ENCODE assay signal across 13 mouse cellular contexts in genomic region chr9:46329801-46330585, GRCm38 (mm10). TPM values are rescaled to one million over a fixed set of nuclear protein-coding genes. Genes with fewer than 3 reads are reported as not detected.
DNase-seq lines count a peak whose midpoint lies in the region; ATAC-seq lines count a peak whose summit lies in the region.
"Had no signal": no experiment of that assay in that cellular context is flagged by ENCODE, and none has a peak within 500 bp of the region (broad histone marks: within the 10 kb centered on the region; RNA-seq: fewer than 3 reads in every experiment).

No protein-coding gene starts in this region.

- 0 out of 2 replicates have a peak overlapping the region, but pooled peaks have one; percentile 16 for H3K27ac ChIP-seq in heart, embryonic 10.5 days
- H3K27ac ChIP-seq in lung, embryonic 15.5 days = no peak overlapping the region
- peak overlapping the region; percentile 92; the same call in 1 of the 2 replicates for H3K27ac ChIP-seq in forebrain, embryonic 12.5 days
- H3K27ac ChIP-seq in midbrain, embryonic 15.5 days = peak overlapping the region; percentile 79; the same call in 1 of the 2 replicates

- H3K4me2 ChIP-seq in lung, embryonic 15.5 days = peak overlapping the region; percentile 66
- no peak overlapping the region for H3K4me2 ChIP-seq in forebrain, embryonic 12.5 days
- no peak overlapping the region for H3K4me2 ChIP-seq in midbrain, embryonic 15.5 days

- peaks cover 28% of the 10 kb centered on the region for H3K4me1 ChIP-seq in heart, embryonic 10.5 days
- peaks cover 11% of the 10 kb centered on the region for H3K4me1 ChIP-seq in lung, embryonic 15.5 days
- peaks cover 35% of the 10 kb centered on the region for H3K4me1 ChIP-seq in forebrain, embryonic 12.5 days
- H3K4me1 ChIP-seq in midbrain, embryonic 15.5 days = peaks cover 13% of the 10 kb centered on the region

- H3K4me3 ChIP-seq in heart, embryonic 10.5 days = peak overlapping the region; percentile 53; the same call in 1 of the 2 replicates
- H3K4me3 ChIP-seq in lung, embryonic 15.5 days = no peak overlapping the region
- no peak overlapping the region for H3K4me3 ChIP-seq in forebrain, embryonic 12.5 days (replicated peaks)
- H3K4me3 ChIP-seq in midbrain, embryonic 15.5 days = no peak overlapping the region

- H3K27me3 ChIP-seq in heart, embryonic 10.5 days (ENCODE audit: insufficient read depth, poor library complexity, severe bottlenecking) = peaks cover 41% of the 10 kb centered on the region
- peaks cover 18% of the 10 kb centered on the region; the same call in 1 of the 2 replicates for H3K27me3 ChIP-seq in lung, embryonic 15.5 days
- peaks cover 31% of the 10 kb centered on the region for H3K27me3 ChIP-seq in forebrain, embryonic 12.5 days
- no peaks in the 10 kb centered on the region for H3K27me3 ChIP-seq in midbrain, embryonic 15.5 days (replicated peaks)

- ATAC-seq in lung, embryonic 15.5 days (ENCODE audit: borderline replicate concordance, extremely low read depth, low FRiP score, low TSS enrichment) = no peak
- no peak for ATAC-seq in forebrain, embryonic 12.5 days (ENCODE audit: low FRiP score)
- 0 out of 2 replicates have a peak, but pooled peaks have one; percentile 7 for ATAC-seq in midbrain, embryonic 15.5 days (replicated peaks)
- no peak for ATAC-seq in granulocyte monocyte progenitor cell, adult 5-6 weeks (replicated peaks; ENCODE audit: poor library complexity, severe bottlenecking)

- peak; percentile 70 for DNase-seq in heart, embryonic 10.5 days (ENCODE audit: low spot score)
- no peak for DNase-seq in heart, adult 8-10 months (ENCODE audit: low spot score)
- DNase-seq in lung, postnatal 14 days = no peak
- DNase-seq in cerebellum, adult 18-20 months = no peak
- DNase-seq: lung, adult 2 months had no signal

- WGBS in heart, embryonic 10.5 days = 10% methylated on average over 24 of the region's 24 CpGs
- 26% methylated on average over 24 of the region's 24 CpGs for WGBS in lung, embryonic 15.5 days
- 15% methylated on average over 24 of the region's 24 CpGs for WGBS in forebrain, embryonic 12.5 days
- 20% methylated on average over 24 of the region's 24 CpGs for WGBS in midbrain, embryonic 15.5 days

- no peak overlapping the region for H3K9ac ChIP-seq in lung, embryonic 15.5 days
- no peak overlapping the region for H3K9ac ChIP-seq in forebrain, embryonic 12.5 days
- no peak overlapping the region for H3K9ac ChIP-seq in midbrain, embryonic 15.5 days

- H3K36me3 ChIP-seq in heart, embryonic 10.5 days = no peaks in the 10 kb centered on the region
- no peaks in the 10 kb centered on the region for H3K36me3 ChIP-seq in lung, embryonic 15.5 days
- H3K36me3 ChIP-seq in forebrain, embryonic 12.5 days (replicated peaks) = no peaks in the 10 kb centered on the region
- H3K36me3 ChIP-seq in midbrain, embryonic 15.5 days (replicated peaks) = no peaks in the 10 kb centered on the region

- H3K9me3 ChIP-seq in heart, embryonic 10.5 days = no peaks in the 10 kb centered on the region
- H3K9me3 ChIP-seq in lung, embryonic 15.5 days = no peaks in the 10 kb centered on the region
- no peaks in the 10 kb centered on the region for H3K9me3 ChIP-seq in forebrain, embryonic 12.5 days
- no peaks in the 10 kb centered on the region for H3K9me3 ChIP-seq in midbrain, embryonic 15.5 days

RNA-seq across cellular contexts. Expression of gene 4931429L15Rik, which starts 10.2 kb away (rescaled TPM):
- not detected in 2 replicates for polyA plus RNA-seq in heart, embryonic 10.5 days (2016; fragmentation: Nextera tagmentation; extraction: Ambion mirVana)
- total RNA-seq in heart, adult 8-10 months (2022) = not detected
- not detected in 2 replicates for polyA plus RNA-seq in lung, embryonic 15.5 days (2015; fragmentation: Nextera tagmentation; extraction: Ambion mirVana)
- not detected in 2 replicates for polyA plus RNA-seq in forebrain, embryonic 12.5 days (2016; fragmentation: Nextera tagmentation; extraction: Ambion mirVana)
- polyA plus RNA-seq in midbrain, embryonic 15.5 days (2015; fragmentation: Nextera tagmentation; extraction: Ambion mirVana) = not detected in 2 replicates
- total RNA-seq in granulocyte monocyte progenitor cell, adult 5-6 weeks (2014; fragmentation: Nextera tagmentation) = not detected in 2 replicates
- not detected in 2 replicates for total RNA-seq in granulocyte monocyte progenitor cell, adult 5-6 weeks (2017)
- total RNA-seq: adrenal gland, adult 18-20 months; layer of hippocampus, postnatal 10 days; neutrophil, adult 5-6 weeks had no signal
- polyA plus RNA-seq: gonadal fat pad, adult 2 months; lung, adult 2 months had no signal

RNA-seq across cellular contexts. Expression of gene Bud13, which starts 47.2 kb away (rescaled TPM):
- 16.8 and 22.8 TPM in 2 replicates for polyA plus RNA-seq in heart, embryonic 10.5 days (2016; fragmentation: Nextera tagmentation; extraction: Ambion mirVana)
- 1 to 10 TPM; 6.6 to 9.0 (median 8.6) TPM for total RNA-seq in heart, adult 8-10 months (2022)
- polyA plus RNA-seq in lung, embryonic 15.5 days (2015; fragmentation: Nextera tagmentation; extraction: Ambion mirVana) = 24.4 and 26.4 TPM in 2 replicates
- polyA plus RNA-seq in forebrain, embryonic 12.5 days (2016; fragmentation: Nextera tagmentation; extraction: Ambion mirVana) = 24.9 and 25.8 TPM in 2 replicates
- 17.9 and 18.3 TPM in 2 replicates for polyA plus RNA-seq in midbrain, embryonic 15.5 days (2015; fragmentation: Nextera tagmentation; extraction: Ambion mirVana)
- 22.3 and 28.0 TPM in 2 replicates for total RNA-seq in granulocyte monocyte progenitor cell, adult 5-6 weeks (2014; fragmentation: Nextera tagmentation)
- 15.6 and 16.2 TPM in 2 replicates for total RNA-seq in granulocyte monocyte progenitor cell, adult 5-6 weeks (2017)

RNA-seq across cellular contexts. Expression of gene Zpr1, which starts 57.1 kb away (rescaled TPM):
- 47.6 and 62.5 TPM in 2 replicates for polyA plus RNA-seq in heart, embryonic 10.5 days (2016; fragmentation: Nextera tagmentation; extraction: Ambion mirVana)
- total RNA-seq in heart, adult 8-10 months (2022) = 10 to 100 TPM; 18.3 to 25.1 (median 20.9) TPM
- 51.0 and 53.8 TPM in 2 replicates for polyA plus RNA-seq in lung, embryonic 15.5 days (2015; fragmentation: Nextera tagmentation; extraction: Ambion mirVana)
- polyA plus RNA-seq in forebrain, embryonic 12.5 days (2016; fragmentation: Nextera tagmentation; extraction: Ambion mirVana) = 61.4 and 66.2 TPM in 2 replicates
- polyA plus RNA-seq in midbrain, embryonic 15.5 days (2015; fragmentation: Nextera tagmentation; extraction: Ambion mirVana) = 60.1 and 64.0 TPM in 2 replicates
- 28.1 and 50.4 TPM in 2 replicates for total RNA-seq in granulocyte monocyte progenitor cell, adult 5-6 weeks (2014; fragmentation: Nextera tagmentation)
- total RNA-seq in granulocyte monocyte progenitor cell, adult 5-6 weeks (2017) = 36.1 and 42.8 TPM in 2 replicates
